Mouse (Mus musculus) fat pad, adult 2 months (tissue): Measurements from ENCODE around the gene Rbm41.

Source experiments
- DNase-seq: peaks from one replicate; pipeline ENCODE4 v3.0.0-alpha.2; 2011; ENCODE audit warnings: low read depth, low spot score; ENCODE audit errors: extremely low read depth

The Rbm41 gene

DNA sequence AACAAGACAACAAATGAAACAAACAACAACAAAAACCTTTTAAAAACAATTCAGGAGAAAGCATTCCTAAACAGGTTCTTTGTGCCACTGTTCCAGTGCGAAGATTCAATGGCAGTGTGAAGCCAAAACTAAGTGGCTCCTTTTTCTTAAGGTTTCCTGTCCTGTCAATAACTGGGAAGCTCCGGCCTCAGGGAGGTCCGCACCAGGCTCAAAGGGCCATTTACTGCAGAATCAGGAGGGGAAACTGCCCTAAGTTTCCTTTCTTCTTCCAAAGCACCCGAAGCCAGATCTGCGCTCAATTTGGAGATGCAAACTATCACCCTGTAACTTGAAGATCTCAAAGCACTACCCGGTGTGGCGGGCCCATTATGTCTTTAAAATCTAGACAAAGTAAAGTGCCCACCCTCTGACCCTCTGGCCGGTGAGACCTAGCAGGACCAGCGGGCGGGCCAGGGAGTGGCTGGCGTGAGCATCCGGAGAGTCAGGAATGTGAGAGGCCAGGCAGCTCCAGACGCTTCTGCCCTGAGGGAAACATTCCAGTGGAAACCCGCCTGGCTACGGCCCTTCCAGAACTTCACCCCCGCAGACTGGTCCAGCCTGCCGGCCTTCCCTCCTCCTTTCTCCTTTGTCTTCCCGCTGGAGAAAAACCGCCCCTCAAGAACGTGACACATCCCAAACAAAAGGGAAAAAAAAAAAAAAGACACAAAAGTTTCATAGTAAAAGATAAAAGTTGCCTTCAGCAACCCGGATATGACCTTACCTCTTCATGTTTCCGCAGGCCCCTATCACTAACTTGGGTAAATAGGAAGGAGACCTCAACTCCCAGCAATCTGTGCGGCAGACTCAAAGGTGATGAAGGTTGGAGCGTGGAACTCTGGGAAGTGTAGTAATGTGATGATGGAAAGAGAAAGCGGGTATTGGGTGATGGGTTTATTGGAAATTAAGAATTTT is at the start of gene Rbm41:
Gene Rbm41 (minus strand): TSS at position 856 of the 951 bp plus-strand sequence.
- DNase-seq = no peak

DNA sequence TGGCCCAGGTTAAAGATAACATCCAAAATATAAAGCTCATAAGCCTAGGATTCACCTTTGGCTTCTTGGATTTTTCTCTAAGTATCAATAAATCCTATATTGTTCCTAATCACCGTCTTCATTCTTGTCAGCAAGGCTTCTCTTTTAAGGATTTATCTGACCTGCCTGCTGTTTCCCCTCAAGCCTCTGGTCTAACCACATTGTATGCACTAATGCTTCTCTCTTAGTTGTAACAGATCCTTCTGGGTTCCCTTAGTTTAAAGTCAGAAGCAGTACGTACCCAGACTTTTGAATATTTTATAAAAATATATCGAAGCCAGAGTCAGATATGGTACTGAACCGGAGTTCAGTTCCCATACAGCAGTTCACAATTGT is 283 bp upstream of the Rbm41 start:
- no peak for DNase-seq

DNA sequence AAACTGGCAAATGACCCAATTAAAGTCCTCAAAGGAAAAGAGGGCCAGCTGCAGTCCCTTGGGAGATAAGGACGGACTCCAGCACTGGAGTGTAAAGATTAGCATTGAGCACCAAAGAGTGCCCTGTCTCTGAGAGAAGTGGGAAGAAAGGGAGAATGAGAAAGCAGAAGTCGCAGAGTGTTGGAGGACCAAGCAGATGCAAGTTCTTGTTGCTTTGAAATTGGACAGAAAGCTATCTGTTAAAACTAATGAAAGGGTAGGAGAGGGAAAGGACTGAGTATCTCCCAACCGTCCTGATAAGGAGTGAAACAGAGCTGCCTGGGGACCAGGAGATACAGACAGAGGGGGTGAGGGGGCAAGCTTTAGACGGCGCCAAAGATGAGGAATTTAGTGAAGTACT is 16.3 kb downstream of the Rbm41 start:
- no peak for DNase-seq

DNA sequence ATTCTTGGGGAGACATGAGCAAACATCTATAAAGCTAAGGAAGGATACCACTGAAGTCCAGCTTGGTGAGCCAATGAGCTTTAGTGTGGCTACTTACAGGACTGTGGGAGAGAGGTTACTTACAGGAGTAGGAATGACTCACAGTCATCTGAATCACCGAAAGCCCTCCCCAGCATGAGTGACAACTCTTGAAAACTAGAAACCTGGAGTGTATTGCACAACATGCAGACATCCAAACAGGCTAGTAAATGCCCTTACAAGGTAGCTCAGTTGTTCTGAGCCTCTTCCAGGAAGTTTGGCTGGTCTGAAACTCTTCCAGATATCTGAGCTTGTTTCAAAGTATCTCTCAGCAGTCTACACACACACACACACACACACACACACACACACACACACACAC is 64.9 kb downstream of the Rbm41 start:
- DNase-seq = no peak

DNA sequence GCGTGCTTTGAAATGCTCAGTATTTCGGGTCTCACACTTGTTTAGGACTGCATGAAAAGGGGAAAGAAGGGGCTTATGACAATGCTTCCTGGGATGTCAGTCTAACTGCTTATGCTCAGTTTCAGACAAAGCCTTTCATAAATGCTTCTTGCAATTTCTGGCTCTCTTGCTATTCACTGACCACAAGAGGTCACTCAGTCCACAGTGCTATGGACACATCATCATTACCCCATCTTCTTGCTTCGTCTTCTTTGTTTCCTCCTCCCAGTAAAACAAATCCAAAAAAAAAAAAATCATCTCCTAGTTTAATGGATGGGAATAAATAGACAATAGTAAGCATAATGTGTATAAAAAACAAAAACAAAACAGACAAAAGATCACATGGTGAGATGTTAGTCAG is 65.9 kb downstream of the Rbm41 start:
- DNase-seq = no peak

GRCm38 (mm10) chrX:139920572-139920971 is 77.8 kb downstream of the Rbm41 start:
- DNase-seq = no peak

- no peak for DNase-seq
These were observed 107.0 kb downstream of the Rbm41 start for GRCm38 (mm10) chrX:139891387-139891786.

GRCm38 (mm10) chrX:139883221-139883620 is 115.2 kb downstream of the Rbm41 start:
- DNase-seq = no peak

GRCm38 (mm10) chrX:139877936-139878335 is 120.5 kb downstream of the Rbm41 start:
- no peak for DNase-seq

- no peak for DNase-seq
These were observed 121.3 kb downstream of the Rbm41 start for GRCm38 (mm10) chrX:139877105-139877504.

DNA sequence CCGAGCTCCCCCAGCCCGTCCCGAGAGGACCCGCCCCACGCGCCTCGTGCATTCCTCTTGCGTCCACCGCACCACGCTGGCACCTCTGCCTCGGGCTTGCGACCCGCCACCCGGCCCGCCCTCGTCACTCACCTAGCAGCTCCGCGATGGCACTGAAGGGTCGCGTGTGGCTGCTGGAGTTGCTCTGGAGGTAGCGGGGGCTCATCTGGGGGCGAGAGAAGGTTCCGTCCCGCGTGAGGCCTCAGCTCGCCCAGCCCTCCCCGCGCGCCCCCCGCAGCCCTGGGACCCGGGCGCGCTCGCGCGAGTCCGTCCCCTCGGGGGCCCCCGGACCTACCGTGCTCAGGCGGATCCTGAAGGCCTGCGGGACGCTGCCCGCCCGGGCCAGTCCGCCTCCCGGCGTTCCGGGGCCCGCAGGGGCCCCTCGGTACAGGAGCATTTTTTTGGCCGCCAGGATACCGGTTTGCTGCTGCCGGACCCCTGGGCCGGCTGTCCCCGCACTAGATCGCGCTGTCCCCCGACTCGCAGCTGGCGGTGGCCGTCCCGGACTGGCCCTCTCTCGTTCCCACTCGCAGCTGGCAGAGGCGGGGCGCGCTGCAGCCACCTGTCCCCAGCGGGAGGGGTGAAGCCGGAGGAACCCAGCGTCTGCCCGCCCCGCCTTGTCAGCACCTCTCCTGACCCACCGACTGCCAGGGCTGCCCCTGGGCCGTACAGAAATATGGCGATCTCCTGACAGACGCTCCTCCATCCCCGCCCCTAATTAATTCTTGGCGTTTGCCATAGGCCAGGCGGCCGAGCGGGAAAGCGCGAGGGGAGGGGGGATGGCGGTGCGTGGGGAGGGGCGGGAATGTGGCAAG is 127.2 kb downstream of the Rbm41 start, which contains the start of gene Morc4:
Gene Morc4 (minus strand): TSS at position 740 of the 854 bp plus-strand sequence.
- no peak for DNase-seq

DNA sequence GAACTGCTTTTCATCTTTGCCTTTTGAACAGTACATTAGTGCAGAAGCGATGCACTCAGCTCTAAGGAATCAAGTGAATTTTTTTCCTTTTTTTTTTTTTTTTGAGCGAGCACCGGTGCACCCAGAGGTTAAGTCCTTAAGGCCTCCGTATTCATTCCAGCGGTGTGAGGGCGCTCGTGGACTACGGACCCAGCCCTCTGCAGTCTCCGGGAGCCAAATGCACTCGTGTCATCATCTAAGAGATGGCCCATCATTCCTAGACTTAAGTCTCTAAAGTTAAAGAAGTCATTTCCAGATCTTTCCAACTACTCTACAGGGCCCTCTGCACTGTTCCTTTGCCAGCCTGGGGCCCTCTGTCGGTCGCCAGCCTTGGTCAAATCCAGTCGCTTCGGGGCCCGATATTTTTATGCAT is 128.1 kb downstream of the Rbm41 start:
- no peak for DNase-seq

- no peak for DNase-seq
These were observed 139.0 kb downstream of the Rbm41 start for GRCm38 (mm10) chrX:139859402-139859801.

GRCm38 (mm10) chrX:139854795-139855194 is 143.6 kb downstream of the Rbm41 start:
- DNase-seq = no peak

DNA sequence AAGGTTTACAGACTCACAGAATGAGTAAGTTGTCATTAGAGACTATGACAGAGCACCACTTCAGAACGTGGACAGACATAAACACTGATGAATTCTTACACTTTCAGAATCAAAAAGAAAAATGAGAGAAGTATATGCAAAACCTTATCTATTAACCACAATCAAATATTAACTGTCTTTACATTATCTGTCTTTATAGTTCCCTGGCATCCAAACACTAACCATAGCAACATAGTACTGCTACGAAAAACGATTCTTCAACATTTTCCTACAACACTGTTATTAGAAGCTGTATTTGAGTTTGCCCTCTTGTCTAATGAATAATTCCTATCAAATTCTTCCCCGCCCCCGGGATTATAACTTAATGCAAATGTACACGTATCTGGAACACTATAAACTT is 157.3 kb downstream of the Rbm41 start:
- no peak for DNase-seq
